Mouse (Mus musculus): ENCODE results near the gene Krtap26-1. TPM values are rescaled to one million over a fixed set of nuclear protein-coding genes. Genes with fewer than 3 reads are reported as not detected.

The Krtap26-1 gene
- total RNA-seq, 2 experiments from 2014 or later: not detected

Other genes starting within 250 kb of the Krtap26-1 start
- gene Cldn17, start 140.8 kb downstream of the Krtap26-1 start, total RNA-seq (2021): not detected
- gene Cldn8, start 84.6 kb downstream of the Krtap26-1 start, total RNA-seq (2021): not detected
- not detected for gene Krtap24-1, start 35.5 kb downstream of the Krtap26-1 start, total RNA-seq (2021)
- not detected for gene 2310079G19Rik, start 20.1 kb downstream of the Krtap26-1 start, total RNA-seq (2021)
- gene Krtap27-1, start 23.9 kb upstream of the Krtap26-1 start, total RNA-seq (2021): not detected
- gene 2310061N02Rik, start 60.2 kb upstream of the Krtap26-1 start, total RNA-seq (2021): not detected
- not detected for gene Krtap13-1, start 81.1 kb upstream of the Krtap26-1 start, total RNA-seq (2021)
- gene Krtap13, start 103.8 kb upstream of the Krtap26-1 start, total RNA-seq (2021): not detected
- gene 2310034C09Rik, start 111.1 kb upstream of the Krtap26-1 start, total RNA-seq (2021): not detected
- not detected for gene 2310057N15Rik, start 126.4 kb upstream of the Krtap26-1 start, total RNA-seq (2021)
- gene Gm5965, start 130.1 kb upstream of the Krtap26-1 start, total RNA-seq (2021): not detected
- not detected for gene Gm20741, start 164.4 kb upstream of the Krtap26-1 start, total RNA-seq (2021)
- not detected for gene Krtap15, start 172.4 kb upstream of the Krtap26-1 start, total RNA-seq (2021)
- not detected for gene Krtap14, start 178.3 kb upstream of the Krtap26-1 start, total RNA-seq (2021)
- not detected for gene Krtap19-1, start 221.6 kb upstream of the Krtap26-1 start, total RNA-seq (2021)
- gene Krtap19-2, start 226.5 kb upstream of the Krtap26-1 start, total RNA-seq (2021): not detected
- not detected for gene Krtap19-3, start 230.2 kb upstream of the Krtap26-1 start, total RNA-seq (2021)
- gene Krtap19-4, start 237.3 kb upstream of the Krtap26-1 start, total RNA-seq (2021): not detected
- not detected for gene Krtap19-5, start 248.7 kb upstream of the Krtap26-1 start, total RNA-seq (2021)